Mouse (Mus musculus): ENCODE measurements around the gene Slc22a5. TPM values are rescaled to one million over a fixed set of nuclear protein-coding genes. Genes with fewer than 3 reads are reported as not detected.
"Not testable (repeated sequence)": the region's sequence is repeated elsewhere in the genome, so short reads cannot be mapped to it uniquely, and the experiment has no call there.

The Slc22a5 gene
- total RNA-seq, 2 experiments from 2014 or later = 9.2 to 9.3 TPM

DNA sequence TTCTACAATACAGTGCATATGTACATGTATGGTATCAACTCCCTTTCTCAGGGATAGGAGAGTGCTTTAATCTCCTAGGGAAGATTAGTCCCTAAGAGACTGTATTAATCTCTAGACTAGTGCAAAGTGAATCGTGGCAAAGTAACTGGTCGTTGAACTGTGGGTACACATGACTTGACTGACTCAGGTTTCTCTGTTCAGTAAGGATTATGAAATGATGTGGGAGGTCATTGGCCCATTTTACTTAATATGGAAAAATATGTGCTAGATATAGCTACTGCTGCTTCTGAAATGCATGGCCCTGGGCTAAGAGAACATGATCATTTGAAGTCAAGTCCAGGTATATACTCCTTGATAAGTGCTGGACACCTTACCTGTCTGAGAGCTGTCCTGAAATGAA lies 8.2 kb downstream of the Slc22a5 start:
- DNase-seq = no peak

GRCm38 (mm10) chr11:53878096-53878495 lies 13.4 kb downstream of the Slc22a5 start:
- not testable (repeated sequence) for DNase-seq

DNA sequence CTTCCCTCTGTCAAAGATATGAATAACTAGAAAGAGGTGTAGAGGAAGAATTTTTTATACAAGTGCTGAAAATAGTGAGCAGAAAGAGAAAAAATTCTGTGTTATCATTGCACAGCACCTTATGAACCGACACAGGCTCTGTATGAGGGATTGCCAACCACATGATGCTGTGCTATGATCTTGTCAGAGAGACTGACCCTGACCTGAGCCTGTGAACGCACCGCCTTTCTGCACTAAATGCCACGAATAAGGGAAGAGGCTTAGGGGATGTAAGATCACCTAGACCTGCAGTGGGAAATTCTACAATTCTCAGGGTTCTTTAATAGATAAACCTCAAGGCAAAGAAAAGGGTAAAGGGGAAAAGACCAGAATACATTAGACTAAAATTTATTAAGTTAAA lies 15.0 kb downstream of the Slc22a5 start:
- DNase-seq = no peak

GRCm38 (mm10) chr11:53874706-53875105 lies 16.8 kb downstream of the Slc22a5 start:
- DNase-seq = no peak

GRCm38 (mm10) chr11:53873909-53874704 lies 17.4 kb downstream of the Slc22a5 start:
- DNase-seq = not testable (repeated sequence)

GRCm38 (mm10) chr11:53871786-53872507 lies 19.5 kb downstream of the Slc22a5 start:
- DNase-seq = no peak

GRCm38 (mm10) chr11:53869172-53869571 lies 22.3 kb downstream of the Slc22a5 start:
- no peak for DNase-seq

- not testable (repeated sequence) for DNase-seq
These were observed 23.1 kb downstream of the Slc22a5 start for GRCm38 (mm10) chr11:53868323-53868722.

DNA sequence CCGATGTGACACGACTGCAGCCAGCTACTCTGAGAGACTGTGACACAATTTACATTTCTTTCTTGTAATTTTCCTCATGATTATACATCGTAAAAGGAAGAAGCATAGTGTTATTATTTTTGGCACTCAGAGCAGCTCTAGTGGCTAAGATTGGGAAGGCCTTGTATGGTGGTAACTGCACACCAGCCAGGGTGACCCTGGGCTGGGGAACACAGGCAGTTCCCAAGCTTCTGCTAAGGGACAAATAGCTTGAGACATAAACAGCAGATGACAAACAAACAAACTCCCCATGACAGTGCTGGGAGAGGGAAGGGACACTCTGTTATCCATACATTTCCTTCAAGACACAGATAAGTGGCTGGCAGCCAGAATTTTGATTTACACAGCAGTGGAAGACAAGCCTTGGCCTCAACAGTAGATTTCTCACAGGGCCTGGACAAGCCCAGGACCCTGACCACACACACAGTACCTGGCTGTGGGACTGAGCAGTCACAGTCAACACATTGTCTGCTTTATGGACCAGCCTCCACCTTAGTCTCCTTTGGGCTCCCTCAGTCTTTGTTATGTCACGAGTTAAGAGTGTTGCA lies 26.6 kb downstream of the Slc22a5 start:
- DNase-seq = not testable (repeated sequence)

- DNase-seq = not testable (repeated sequence)
These were observed 30.5 kb downstream of the Slc22a5 start for GRCm38 (mm10) chr11:53860944-53861343.

DNA sequence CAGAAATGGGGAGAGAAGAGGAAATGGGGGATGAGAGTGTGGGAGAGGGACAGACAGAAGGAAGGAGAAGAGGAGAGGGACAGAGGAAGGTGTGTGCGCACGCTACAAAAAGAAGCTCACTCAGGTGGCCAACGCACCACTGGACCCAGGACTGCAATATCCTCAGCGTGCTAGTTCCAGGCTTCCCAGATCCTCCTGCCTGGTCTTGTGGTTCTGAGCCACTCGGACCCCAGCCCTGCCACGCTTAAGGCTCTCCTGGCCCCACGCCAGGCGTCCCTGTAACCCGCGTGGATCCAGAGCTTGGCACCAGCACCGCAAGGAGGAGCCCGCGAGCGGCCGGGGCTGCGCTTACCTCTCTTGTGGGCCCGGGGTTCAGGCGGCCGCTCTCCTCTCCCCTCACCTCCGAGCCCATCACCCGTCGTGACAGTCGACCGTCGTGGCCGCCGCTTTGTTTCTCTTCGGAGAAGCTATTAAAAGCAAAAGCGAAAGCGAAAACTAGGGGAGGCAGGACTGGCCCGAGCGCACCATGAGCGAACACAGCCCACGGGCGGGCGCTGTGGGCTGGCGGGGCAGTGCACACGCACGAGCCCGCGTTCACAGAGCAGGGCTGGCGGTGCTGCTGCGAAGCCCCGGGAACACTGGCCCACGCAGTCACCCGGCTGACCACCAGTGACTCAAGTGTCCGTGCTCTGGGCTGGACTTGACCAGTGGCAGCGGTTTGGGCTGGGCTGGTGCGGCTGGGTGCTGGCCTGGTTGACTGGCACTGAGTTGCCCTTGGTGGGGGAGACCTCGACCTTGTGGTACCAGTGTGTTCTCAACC lies 32.5 kb downstream of the Slc22a5 start, which contains the start of gene Gm12216:
Gm12216 (minus strand) TSS at position 496 of the 820 bp plus-strand sequence.
- not testable (repeated sequence) for DNase-seq

DNA sequence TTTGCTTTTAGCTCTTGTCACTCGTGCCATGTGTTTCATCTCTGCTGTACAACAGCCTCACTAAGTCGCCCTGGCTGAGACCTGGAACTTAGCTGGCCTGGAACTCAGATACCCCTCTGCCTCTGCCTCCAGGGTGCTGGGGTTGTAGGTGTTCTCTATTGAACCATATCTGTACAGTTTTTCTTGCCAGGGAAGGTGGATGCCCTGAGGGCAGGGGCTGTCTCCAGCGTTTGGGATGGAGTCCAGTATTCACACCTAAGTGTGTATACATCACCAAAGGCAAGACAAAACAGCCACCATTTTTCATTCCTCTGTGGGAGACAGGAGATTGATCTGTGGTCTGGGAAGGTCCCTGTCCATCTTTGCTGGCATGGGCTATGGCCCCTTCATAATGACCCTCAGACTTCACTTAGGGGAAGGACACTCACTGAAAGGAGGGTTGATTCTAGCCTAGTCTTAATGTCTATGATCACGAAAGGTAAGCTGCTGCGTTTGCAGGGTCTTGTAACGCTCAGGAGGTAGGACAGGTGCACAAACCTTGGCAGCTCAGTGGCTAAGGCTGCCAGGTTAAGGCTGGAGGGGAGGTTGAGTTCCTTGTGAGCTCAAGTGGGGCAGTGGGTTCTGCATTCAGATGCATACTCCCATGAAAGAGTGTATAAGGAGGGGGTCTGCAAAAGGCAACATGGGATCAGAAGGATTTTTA lies 33.3 kb downstream of the Slc22a5 start:
- DNase-seq = no peak

DNA sequence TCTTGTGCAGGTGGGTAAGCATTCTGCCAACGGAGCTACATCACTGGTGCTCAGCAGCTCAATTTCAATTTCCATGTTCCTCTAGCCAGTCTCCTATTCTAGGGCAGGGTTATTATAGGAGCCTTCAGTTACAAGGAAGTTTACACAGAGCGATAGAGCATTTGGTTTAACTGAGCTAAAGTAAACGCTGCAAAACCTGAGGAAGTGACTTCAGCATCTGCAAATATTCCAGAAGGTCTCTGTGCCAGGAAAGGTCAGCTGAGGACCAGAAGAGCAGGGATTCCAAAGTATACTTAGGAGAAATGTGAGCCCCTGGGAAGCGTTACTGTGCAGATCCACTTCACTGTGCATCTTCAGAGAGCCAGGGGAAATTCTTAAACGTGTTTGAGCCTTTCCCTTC lies 37.8 kb downstream of the Slc22a5 start:
- no peak for DNase-seq

- no peak for DNase-seq
These were observed 39.7 kb downstream of the Slc22a5 start for GRCm38 (mm10) chr11:53851795-53852194.

GRCm38 (mm10) chr11:53849588-53850320 lies 41.7 kb downstream of the Slc22a5 start:
- DNase-seq = peak; percentile 54 to 66

DNA sequence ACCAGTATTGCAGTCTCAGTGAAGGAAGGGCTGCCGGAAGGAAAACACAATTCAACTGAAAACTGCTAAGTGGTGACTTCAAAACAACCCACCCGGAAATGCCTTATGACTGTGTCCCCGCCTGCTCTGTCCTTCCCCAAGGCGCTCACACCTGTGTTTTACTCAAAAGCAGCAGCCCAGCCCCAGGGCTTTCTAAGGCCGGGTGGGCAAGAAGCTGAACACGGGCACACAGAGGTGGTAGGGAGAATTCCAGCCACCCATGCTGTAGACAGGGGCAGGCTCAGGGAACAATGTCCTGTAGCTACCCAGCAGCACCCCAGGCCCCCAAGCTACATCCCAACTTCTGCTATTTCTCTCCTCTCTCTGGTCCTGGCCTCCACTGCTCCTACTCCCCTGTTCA lies 45.8 kb downstream of the Slc22a5 start:
- no peak for DNase-seq

GRCm38 (mm10) chr11:53843106-53843505 lies 48.4 kb downstream of the Slc22a5 start:
- DNase-seq = peak in 1 of 2 experiments; percentile 34

DNA sequence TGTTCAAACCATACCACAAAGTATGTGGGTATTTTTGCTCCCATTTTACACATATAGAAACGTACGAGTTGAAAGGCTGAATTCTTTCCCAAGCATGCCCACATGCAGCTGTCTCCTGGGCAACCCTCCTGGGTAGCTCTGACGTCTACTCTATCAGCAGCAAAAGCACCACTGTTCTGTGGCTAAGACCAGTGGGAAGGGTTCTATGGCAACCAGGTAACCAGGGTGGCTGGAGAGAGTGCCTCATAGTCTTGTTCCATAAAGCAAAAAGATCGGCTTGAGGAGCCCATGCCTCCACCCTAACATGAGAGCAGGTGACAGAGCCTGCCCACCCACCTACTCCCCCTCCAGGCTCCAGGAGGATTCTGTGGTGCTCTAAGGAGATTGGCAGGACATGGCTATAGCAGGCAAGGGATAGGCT lies 49.3 kb downstream of the Slc22a5 start:
- DNase-seq = no peak

DNA sequence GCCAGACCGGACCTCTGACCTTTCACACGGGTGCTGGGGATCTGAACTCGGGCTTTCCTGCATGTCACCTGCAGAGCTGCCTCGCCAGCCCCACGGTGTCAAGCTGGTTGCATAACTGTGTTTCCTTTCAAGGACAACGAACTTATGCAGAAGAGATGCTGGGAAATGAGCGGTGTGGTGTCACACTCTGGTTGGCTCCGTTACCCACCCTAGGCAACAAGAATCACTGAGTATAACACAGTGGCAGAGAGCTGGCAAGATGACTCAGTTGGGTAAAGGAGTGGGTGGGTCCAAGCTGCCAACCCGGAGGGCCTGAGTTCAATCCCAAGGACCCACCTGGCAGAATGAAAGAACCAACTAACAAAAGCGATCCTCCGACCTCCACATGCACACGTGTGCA lies 49.9 kb downstream of the Slc22a5 start:
- DNase-seq = no peak

DNA sequence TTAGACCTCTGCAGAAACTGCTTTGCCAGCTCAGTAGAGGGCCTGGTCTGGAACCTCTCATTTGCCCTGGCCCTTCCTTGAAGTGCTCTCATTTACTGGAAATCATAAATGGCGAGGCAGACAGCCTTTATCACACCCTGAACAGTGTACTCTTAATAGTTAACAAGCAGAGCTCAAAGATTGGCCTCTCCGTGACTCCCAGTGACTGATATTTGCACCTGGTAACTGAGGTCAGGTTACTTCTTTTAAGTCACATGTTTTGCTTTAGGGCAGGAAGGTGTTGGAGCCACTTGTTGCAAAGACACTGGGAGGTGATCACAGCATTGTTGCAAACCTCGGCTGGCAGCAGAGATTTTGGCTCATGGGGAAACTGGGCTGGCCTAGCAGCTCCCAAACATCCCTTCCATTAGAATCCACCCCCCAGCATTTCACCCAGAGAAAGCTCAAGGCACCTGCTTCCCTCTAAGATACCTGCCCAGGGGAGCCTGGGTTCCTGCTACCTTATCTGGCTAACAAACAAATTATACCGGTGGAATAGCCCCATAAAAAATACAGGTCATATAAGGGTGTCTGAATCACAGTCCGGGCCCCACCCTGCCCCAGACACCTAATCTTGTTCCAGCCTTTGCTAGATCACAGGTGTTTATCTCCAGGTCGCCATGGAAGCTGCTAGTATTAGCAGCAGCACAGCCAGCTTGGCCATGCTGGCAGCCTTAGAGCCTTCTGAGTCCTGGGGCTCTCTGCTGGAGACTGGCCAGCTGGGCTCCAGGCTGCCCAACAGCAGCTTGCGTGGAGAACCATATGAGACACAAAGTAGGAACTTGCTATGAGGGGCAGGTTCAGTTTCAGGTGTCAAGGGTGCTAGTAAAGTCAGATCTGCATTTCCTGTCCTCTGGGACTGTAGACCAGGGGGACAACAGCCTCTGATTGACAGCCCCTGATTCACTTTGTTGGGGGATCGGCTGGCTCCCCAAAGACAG lies 51.5 kb downstream of the Slc22a5 start:
- DNase-seq = no peak
